Mouse (Mus musculus) ES-Bruce4 (cell line): ENCODE measurements around the gene Mettl16. TPM values are rescaled to one million over a fixed set of nuclear protein-coding genes. Genes with fewer than 3 reads are reported as not detected.

Experiments used
- H3K27ac ChIP-seq: 2 replicates; pipeline ENCODE4 v1.5.1; 2012; ENCODE audit warnings: low read length, inconsistent platforms; ENCODE audit not compliant: insufficient read depth
- H3K27me3 ChIP-seq: 2 replicates; pipeline ENCODE4 v1.6.1; 2012; ENCODE audit warnings: mild to moderate bottlenecking, low read length, inconsistent platforms; ENCODE audit not compliant: control insufficient read depth, poor library complexity, insufficient read depth, severe bottlenecking
- H3K36me3 ChIP-seq: 2 replicates; pipeline ENCODE4 v1.6.1; 2012; ENCODE audit warnings: inconsistent platforms, mild to moderate bottlenecking, low read length, moderate library complexity; ENCODE audit not compliant: control insufficient read depth, poor library complexity, insufficient read depth, severe bottlenecking
- H3K4me1 ChIP-seq: one replicate; pipeline ENCODE4 v1.8.1; 2011; ENCODE audit warnings: low read length; ENCODE audit not compliant: control insufficient read depth, insufficient read depth
- H3K4me3 ChIP-seq: 2 replicates; pipeline ENCODE4 v1.5.1; 2011; ENCODE audit warnings: low read depth, mild to moderate bottlenecking, low read length
- H3K9ac ChIP-seq: 2 replicates; pipeline ENCODE4 v1.6.1; 2012; ENCODE audit warnings: low read depth, mild to moderate bottlenecking, inconsistent platforms; ENCODE audit not compliant: poor library complexity, severe bottlenecking
- H3K9me3 ChIP-seq: replicated peaks from 2 replicates; pipeline ENCODE4 v1.6.1; 2012; ENCODE audit warnings: mild to moderate bottlenecking, low read length, inconsistent platforms; ENCODE audit not compliant: control insufficient read depth, poor library complexity, insufficient read depth, severe bottlenecking
- CTCF ChIP-seq: IDR thresholded peaks from one replicate; pipeline ENCODE4 v1.8.1; 2011; ENCODE audit warnings: low read depth, low read length
- EP300 ChIP-seq: IDR thresholded peaks from 2 replicates; pipeline ENCODE4 v1.6.1; 2011; ENCODE audit warnings: low read depth, low read length; ENCODE audit not compliant: insufficient read depth
- POLR2A ChIP-seq: IDR thresholded peaks from one replicate; pipeline ENCODE4 v1.8.1; 2011; ENCODE audit warnings: low read length; ENCODE audit not compliant: insufficient read depth
- polyA plus RNA-seq: library from polyadenylated mRNA; stranded (reverse); fragments of >200 nt; gene quantifications from 2 replicates; pipeline ENCODE4 v1.2.4, GENCODE M21; 2011; ENCODE audit warnings: low read depth; ENCODE audit not compliant: missing spikeins, insufficient read depth, insufficient read length

Gene Mettl16
- polyA plus RNA-seq, 1 experiment: 66.2 TPM

DNA sequence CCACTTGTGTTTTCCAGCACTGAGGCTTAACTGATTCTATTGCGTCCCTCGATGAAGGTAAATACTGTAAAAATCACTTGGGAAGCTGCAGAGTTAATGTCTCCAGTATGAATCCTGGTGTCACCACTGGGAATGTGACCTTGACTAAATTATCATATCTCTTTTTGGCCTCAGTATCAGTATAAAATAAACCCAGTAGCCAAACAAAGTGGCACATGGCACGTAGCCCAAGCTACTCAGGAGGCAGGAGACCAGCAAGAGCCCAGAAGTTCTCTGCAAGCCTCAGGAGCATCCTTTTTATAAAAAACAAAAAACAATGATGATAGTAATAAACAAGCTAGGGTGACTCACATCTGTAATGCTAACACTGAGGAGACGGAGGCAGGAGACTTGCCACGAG is 45.4 kb upstream of the Mettl16 start:
- Histone ChIP-seq H3K4me1 (peaks cover 1% of the 10 kb centered on the region), H3K9me3 (no peaks in the 10 kb centered on the region), H3K27ac (peak overlapping the region; percentile 11; the same call in 1 of the 2 replicates), H3K36me3 (no peaks in the 10 kb centered on the region; the same call in 1 of the 2 replicates), H3K9ac (peak overlapping the region; percentile 61), H3K4me3 (no peak overlapping the region), H3K27me3 (no peaks in the 10 kb centered on the region)
- TF ChIP-seq EP300: no peak
- TF ChIP-seq CTCF: no peak
- no peak for TF ChIP-seq POLR2A

DNA sequence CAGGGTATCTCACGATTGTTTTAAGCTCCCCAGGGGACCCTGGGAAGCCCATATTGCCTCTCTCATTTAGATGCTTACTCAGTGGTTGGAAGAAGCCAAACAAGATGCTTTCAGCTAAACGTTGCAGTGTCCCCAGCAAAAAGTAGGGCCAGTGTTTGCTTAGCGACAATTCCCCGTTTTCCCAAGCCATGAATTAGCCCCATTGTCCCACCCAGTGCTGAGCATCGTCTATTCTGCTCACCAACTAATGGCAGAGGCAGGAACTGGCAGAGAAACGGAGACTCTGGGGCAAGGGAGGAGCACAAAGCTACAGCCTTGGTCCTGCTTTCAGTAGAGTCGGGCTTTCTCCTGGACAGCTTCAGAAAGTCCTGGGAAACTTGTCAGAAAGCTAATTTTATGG is 35.7 kb upstream of the Mettl16 start:
- Histone ChIP-seq H3K4me3 (no peak overlapping the region), H3K36me3 (no peaks in the 10 kb centered on the region), H3K27ac (no peak overlapping the region), H3K27me3 (no peaks in the 10 kb centered on the region), H3K9ac (no peak overlapping the region), H3K9me3 (no peaks in the 10 kb centered on the region), H3K4me1 (no peaks in the 10 kb centered on the region)
- no peak for TF ChIP-seq CTCF
- no peak for TF ChIP-seq POLR2A
- no peak for TF ChIP-seq EP300

DNA sequence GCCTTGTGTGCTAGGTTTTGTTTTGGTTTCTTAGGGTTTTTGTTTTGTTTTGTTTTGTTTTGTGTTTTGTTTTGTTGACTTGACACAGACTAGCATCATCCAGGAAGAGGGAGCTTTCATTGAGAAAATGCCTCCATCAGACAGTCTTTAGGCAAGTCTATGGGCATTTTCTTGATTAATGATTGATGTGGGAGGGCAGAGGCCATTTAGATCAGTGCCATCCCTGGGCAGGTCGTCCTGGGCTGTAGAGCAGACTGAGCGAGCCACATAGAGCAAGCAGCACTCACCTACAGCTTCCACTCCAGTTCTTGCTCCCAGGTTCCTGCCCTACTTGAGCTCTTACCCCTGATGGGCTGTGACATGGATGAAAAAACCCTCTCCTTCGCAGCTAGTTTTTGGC is 32.8 kb upstream of the Mettl16 start:
- Histone ChIP-seq H3K27ac (no peak overlapping the region), H3K36me3 (no peaks in the 10 kb centered on the region), H3K4me1 (no peaks in the 10 kb centered on the region), H3K4me3 (no peak overlapping the region), H3K9me3 (no peaks in the 10 kb centered on the region), H3K9ac (no peak overlapping the region), H3K27me3 (no peaks in the 10 kb centered on the region)
- TF ChIP-seq CTCF (no peak), POLR2A (no peak), EP300 (no peak)

DNA sequence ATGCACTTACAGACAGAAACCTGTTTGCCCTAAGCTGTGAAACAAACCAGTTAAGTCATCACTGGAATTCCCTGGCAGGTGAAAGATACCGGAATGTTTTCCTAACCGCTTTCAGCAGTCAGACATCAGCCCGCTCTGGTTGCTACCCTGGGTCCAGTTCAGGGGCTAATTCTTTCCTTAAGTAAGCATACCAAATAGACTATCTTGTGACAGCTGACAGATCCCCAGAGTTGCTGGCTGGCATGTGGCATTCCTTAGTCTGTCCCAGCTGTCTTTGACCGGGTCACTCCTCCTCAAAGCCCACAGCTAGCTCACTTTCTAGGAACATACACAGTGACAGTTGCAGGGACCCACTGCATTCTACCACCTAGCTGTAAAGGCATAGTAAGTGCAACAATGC is 22.6 kb upstream of the Mettl16 start:
- no peaks in the 10 kb centered on the region for H3K9me3 ChIP-seq
- H3K4me1 ChIP-seq: no peaks in the 10 kb centered on the region

DNA sequence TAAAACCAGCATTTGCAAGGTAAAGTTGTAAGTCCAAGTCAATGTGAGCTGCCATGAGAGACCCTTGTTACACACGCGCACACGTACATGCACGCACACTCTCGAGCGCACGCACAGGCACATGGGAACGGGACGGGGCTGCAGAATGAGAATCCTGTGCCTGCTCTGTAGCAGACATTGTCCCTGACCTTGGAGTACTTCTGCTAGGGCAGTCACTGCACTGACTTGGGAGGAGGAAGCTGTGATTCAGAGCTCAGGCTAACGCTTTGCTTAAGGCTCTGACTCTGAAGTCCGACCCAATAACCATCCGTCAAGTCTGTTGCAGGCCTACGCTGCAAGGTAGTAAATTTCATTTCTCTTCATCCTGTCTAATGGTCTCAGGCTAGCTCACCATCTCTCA is 21.4 kb upstream of the Mettl16 start:
- no peaks in the 10 kb centered on the region for H3K36me3 ChIP-seq
- no peaks in the 10 kb centered on the region for H3K4me1 ChIP-seq
- no peak overlapping the region for H3K27ac ChIP-seq
- no peak for TF ChIP-seq CTCF
- TF ChIP-seq POLR2A: no peak
- TF ChIP-seq EP300: no peak
- no peaks in the 10 kb centered on the region for H3K9me3 ChIP-seq
- H3K27me3 ChIP-seq: no peaks in the 10 kb centered on the region
- no peak overlapping the region for H3K4me3 ChIP-seq
- H3K9ac ChIP-seq: no peak overlapping the region

More for the DNA sequence above, 22.6 kb upstream of the Mettl16 start:
- no peak overlapping the region for H3K27ac ChIP-seq
- H3K36me3 ChIP-seq: no peaks in the 10 kb centered on the region
- no peak for TF ChIP-seq CTCF
- TF ChIP-seq POLR2A: no peak
- TF ChIP-seq EP300: no peak
- H3K27me3 ChIP-seq: no peaks in the 10 kb centered on the region
- H3K9ac ChIP-seq: no peak overlapping the region
- H3K4me3 ChIP-seq: no peak overlapping the region

DNA sequence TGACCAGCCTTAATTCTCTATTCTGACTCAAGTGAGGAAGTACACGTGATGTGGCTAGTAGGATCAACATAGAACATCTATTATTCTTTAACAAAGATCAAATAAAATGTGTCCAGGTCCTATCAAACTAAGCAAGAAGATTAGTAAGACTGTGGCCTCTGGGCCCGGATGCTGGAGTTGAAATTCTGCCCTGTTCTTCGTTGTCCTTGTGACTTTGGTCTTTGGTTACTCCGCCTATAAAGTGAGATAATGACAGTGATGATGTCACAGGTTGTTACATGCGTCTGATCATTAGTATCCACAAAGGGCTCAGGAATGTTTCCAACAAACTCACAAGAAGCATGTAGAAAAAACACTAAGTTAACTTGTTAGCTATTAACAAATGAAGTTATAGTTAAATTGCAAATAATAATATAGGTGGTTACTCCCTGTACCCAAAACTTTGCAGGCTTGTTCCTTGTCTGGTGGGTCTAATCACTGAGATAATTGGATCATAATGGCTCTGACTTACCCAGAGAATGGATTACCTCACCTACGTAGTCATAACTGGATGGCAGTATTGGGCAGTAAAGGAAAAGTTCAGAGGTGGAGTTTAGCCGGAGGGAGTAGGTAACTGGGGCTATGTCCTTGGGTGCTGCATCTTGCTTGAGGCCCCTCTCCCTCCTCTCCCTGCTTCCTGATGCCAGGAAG is 19.8 kb upstream of the Mettl16 start:
- TF ChIP-seq POLR2A: no peak
- TF ChIP-seq CTCF: no peak
- no peak for TF ChIP-seq EP300
- no peaks in the 10 kb centered on the region for H3K36me3 ChIP-seq
- no peak overlapping the region for H3K27ac ChIP-seq
- no peaks in the 10 kb centered on the region for H3K4me1 ChIP-seq
- H3K9me3 ChIP-seq: no peaks in the 10 kb centered on the region
- H3K27me3 ChIP-seq: no peaks in the 10 kb centered on the region
- no peak overlapping the region for H3K4me3 ChIP-seq
- H3K9ac ChIP-seq: no peak overlapping the region
